Mouse (Mus musculus) thymus, adult 2 months (tissue): ENCODE results near the gene Aspn. TPM values are rescaled to one million over a fixed set of nuclear protein-coding genes. Genes with fewer than 3 reads are reported as not detected.
"Not testable (repeated sequence)": the region's sequence is repeated elsewhere in the genome, so short reads cannot be mapped to it uniquely, and the experiment has no call there.

Source experiments
- DNase-seq: peaks from one replicate; pipeline ENCODE4 v3.0.0; 2021
- H3K27ac ChIP-seq: fragments of 200-500 bp; 2 replicates; pipeline ENCODE4 v1.5.1; 2012; ENCODE audit warnings: low read length, control low read depth; ENCODE audit not compliant: control insufficient read depth, insufficient read depth
- H3K27me3 ChIP-seq: fragments of 200-500 bp; 2 replicates; pipeline ENCODE4 v1.6.1; 2012; ENCODE audit warnings: mild to moderate bottlenecking, low read length, moderate library complexity, mixed read lengths; ENCODE audit not compliant: control insufficient read depth, insufficient read depth
- H3K36me3 ChIP-seq: fragments of 200-500 bp; 2 replicates; pipeline ENCODE4 v1.6.1; 2012; ENCODE audit warnings: mild to moderate bottlenecking, low read length, moderate library complexity; ENCODE audit not compliant: control insufficient read depth, insufficient read depth
- H3K4me1 ChIP-seq: fragments of 200-500 bp; replicated peaks from 2 replicates; pipeline ENCODE4 v1.6.1; 2012; ENCODE audit warnings: low read length; ENCODE audit not compliant: control insufficient read depth, insufficient read depth
- H3K4me3 ChIP-seq: fragments of 200-500 bp; 2 replicates; pipeline ENCODE4 v1.5.1; 2012; ENCODE audit warnings: mild to moderate bottlenecking, low read length, control low read depth, moderate library complexity; ENCODE audit not compliant: control insufficient read depth, insufficient read depth
- CTCF ChIP-seq: fragments of 200-500 bp; IDR thresholded peaks from 2 replicates; pipeline ENCODE4 v1.5.1; 2012; ENCODE audit warnings: mild to moderate bottlenecking, control low read depth, low read length, moderate library complexity, borderline replicate concordance; ENCODE audit not compliant: control insufficient read depth, poor library complexity, insufficient read depth; ENCODE audit errors: extremely low read depth
- POLR2A ChIP-seq: fragments of 200-500 bp; IDR thresholded peaks from 2 replicates; pipeline ENCODE4 v1.6.1; 2012; ENCODE audit warnings: mild to moderate bottlenecking, low read length, control low read depth, moderate library complexity; ENCODE audit not compliant: control insufficient read depth, poor library complexity, insufficient read depth; ENCODE audit errors: extremely low read depth
- WGBS: fragments of 180-500 bp; shearing (Covaris S2); methylation state at CpG from one replicate; pipeline ENCODE4 v1.1.7; 2018; 5-methylcytosine and 5-hydroxymethylcytosine counted together
- polyA plus RNA-seq: library from polyadenylated mRNA; depleted of rRNA; stranded (reverse); fragments of >200 nt; gene quantifications from 2 replicates; pipeline ENCODE4 v1.2.3, GENCODE M21; 2012

Gene Aspn
- polyA plus RNA-seq, 1 experiment, result 0.13 TPM

DNA sequence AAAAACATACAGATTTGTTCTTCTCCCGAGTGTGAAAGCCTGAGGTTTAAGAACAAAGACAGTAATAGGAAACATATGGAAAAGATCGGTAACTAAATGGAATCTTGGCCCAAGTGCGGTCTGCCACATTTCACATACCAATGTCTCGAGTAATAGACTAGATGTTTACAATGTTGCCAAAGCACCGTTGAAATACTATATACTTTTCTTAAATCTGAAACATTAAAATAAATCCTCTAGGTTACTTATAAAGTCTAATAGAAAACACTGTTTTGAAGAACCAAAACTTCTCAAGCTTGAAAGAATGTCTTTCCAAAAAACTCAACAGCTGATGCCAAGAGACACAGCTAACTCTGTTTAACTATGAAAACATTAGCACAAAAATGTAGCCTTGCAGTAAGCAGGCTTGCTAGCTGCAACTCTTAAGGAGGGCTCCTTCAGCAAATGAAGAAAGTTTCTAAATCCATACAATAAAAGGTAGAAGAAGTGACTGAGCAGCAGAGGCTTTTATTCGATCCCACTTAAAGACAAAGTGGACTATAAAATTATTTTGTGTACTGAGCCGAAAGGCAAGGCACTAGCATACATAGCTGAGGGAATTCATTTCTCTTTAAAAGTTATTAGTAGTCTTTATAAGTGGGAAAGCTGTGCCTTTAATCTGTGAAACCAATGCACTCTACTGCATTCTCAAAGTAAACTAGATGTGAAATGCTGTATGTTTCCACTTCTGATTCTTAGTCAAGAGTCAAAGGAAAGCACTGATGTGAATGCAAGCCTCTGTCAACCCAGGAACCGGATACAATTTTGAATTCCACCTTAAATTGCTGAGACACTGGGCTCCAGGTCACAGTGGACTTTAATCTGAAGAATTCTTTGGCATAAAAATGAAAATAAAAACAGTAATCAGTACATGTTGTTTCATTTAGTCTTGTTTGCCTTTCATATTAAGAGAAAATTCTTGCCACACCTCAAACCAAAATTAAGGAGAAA, 37.6 kb downstream of the Aspn start, which contains the start of gene Omd:
Gene Omd, plus strand, starts transcription at position 922 of the 990 bp plus-strand sequence.
- DNase-seq, result no peak
- TF ChIP-seq CTCF (no peak), POLR2A (no peak)
- Histone ChIP-seq H3K4me1 (no peaks in the 10 kb centered on the region), H3K27ac (no peak within 1 kb of the TSS), H3K27me3 (no peaks in the 10 kb centered on the region), H3K36me3 (no peaks in the 10 kb centered on the region), H3K4me3 (no peak within 1 kb of the TSS)
- 90% methylated on average over 8 of the region's 8 CpGs for WGBS

DNA sequence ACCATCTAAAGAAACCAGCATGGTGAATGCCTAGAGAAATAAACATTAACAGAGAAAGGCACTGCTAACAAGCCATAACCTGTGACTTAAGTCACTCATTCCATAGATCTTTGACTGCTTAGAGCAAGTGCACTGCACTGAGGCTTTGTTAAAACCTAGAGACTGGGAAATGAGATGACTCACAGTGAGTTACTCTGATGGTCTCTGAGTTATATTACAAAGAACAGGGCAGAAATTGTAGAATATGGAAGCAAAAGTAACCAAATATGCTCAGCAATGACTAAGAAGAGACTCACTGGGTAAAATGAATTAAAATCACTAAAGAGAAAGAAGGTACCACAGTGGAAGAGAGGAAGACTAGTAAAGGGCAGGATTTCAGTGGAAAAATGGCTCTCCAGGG, 39.6 kb downstream of the Aspn start:
- TF ChIP-seq CTCF, result no peak
- no peak for TF ChIP-seq POLR2A
- no peaks in the 10 kb centered on the region for H3K4me1 ChIP-seq
- H3K27ac ChIP-seq, result no peak overlapping the region
- H3K4me3 ChIP-seq, result no peak overlapping the region
- no peaks in the 10 kb centered on the region for H3K27me3 ChIP-seq
- DNase-seq, result no peak
- no peaks in the 10 kb centered on the region for H3K36me3 ChIP-seq

DNA sequence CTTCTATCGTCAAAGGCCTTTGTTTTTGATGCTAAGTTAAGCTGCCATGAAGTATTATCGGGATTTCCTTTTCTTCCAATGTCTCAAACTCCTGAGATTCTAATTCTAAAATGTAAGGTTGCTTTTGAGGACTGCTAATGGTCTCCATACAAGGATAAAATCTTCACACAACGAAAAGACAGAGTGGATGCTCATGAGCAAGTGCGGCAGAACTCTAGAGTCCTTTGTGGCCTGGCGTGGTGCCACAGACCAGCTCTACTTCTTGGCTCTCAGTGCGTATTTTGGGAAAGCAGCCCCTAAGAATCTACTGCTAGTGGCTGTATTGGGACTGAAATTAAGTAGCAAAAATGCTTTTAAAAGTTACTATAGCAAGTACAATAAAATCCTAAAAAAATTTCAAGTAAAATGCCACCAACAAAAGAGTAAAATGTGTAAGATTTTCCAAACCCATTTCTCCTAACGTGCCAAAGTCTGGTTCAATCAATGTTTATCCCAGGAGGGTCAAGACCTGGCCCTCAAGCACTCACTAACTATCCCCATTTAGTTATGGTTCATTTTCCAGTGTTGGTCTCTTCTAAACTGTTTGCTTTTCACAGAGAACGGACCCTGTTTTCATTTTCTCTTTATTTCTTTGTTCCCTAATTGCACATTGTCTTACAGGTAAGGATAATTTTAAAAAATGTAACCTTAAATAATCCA, 40.2 kb downstream of the Aspn start:
- no peaks in the 10 kb centered on the region for H3K36me3 ChIP-seq
- no peak overlapping the region for H3K4me3 ChIP-seq
- no peak overlapping the region for H3K27ac ChIP-seq
- no peaks in the 10 kb centered on the region for H3K4me1 ChIP-seq
- no peak for DNase-seq
- TF ChIP-seq POLR2A (no peak), CTCF (no peak)
- no peaks in the 10 kb centered on the region for H3K27me3 ChIP-seq
- WGBS, result 86% methylated on average over 8 of the region's 8 CpGs

DNA sequence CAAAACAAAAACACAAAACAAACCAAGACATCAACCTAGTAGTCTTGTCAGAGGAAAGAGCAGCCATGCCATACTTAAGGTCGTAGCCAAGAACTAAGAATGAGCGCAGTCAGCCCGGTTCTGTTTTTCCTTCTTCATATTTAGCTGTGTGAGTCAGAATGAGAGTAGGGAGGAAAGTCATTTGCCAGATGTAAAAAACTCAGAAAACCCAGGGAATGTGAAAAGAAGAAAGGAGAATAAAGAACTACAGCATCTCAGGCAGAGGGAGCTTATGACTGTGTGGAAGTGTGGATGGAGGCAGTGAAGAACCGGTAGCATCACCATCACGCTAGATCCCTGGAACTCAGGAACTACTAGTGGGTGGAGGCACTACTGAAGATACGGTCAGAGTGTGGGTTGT, 41.8 kb downstream of the Aspn start:
- WGBS, result 98% methylated on average over 6 of the region's 6 CpGs
- Histone ChIP-seq H3K4me1 (no peaks in the 10 kb centered on the region), H3K27ac (no peak overlapping the region)

DNA sequence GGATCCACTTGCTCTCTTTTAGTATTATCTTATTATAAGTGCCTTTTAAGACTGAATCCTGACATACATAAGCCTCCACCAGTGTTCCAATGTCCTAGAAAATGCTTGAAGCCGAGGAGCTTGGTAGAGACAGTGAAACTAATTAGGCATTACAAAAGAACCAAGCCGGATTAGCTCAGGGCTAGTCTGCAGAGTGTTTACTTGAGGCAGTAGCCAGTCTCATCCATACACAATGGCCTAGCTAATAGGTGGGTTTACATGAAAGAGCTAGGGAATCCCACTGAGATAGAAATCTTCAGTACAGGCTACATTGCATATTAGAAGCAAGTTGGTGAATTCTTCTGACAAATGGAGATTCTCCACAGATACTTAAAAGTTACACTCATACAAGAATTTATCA, 58.3 kb downstream of the Aspn start:
- H3K4me1 ChIP-seq, H3K36me3 ChIP-seq, H3K27me3 ChIP-seq, H3K4me3 ChIP-seq, DNase-seq, H3K27ac ChIP-seq: not testable (repeated sequence)
- WGBS, result 99% methylated on average over 2 of the region's 2 CpGs

More for the DNA sequence above, 41.8 kb downstream of the Aspn start:
- TF ChIP-seq POLR2A (no peak), CTCF (no peak)
- Histone ChIP-seq H3K27me3 (no peaks in the 10 kb centered on the region), H3K4me3 (no peak overlapping the region), H3K36me3 (no peaks in the 10 kb centered on the region)
- no peak for DNase-seq

DNA sequence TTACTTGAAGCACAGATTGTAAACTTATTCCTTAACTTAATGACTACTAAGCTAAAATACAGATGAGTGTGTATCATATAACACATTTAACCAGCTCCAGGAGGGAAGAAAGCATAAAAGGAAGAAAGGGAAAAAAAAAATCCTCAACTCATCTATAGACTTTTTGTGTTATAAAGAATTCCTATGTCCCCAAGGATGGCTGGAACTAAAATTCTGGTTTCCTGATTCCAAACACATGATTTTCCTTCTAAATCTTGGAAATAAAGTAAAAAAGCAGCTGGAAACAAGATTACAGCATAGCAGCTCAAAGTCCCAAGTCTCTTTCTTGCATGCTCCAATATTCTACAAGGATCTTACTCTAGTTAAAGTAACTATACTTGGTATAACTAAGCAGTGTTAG, 59.4 kb downstream of the Aspn start:
- TF ChIP-seq CTCF, result no peak
- no peak for TF ChIP-seq POLR2A
- H3K36me3 ChIP-seq, result no peaks in the 10 kb centered on the region
- no peak overlapping the region for H3K4me3 ChIP-seq
- H3K4me1 ChIP-seq, result no peaks in the 10 kb centered on the region
- H3K27ac ChIP-seq, result no peak overlapping the region
- no peaks in the 10 kb centered on the region for H3K27me3 ChIP-seq
- DNase-seq, result no peak
